Mouse (Mus musculus) stomach, postnatal 0 days (tissue): ENCODE results near the gene Drc3. TPM values are rescaled to one million over a fixed set of nuclear protein-coding genes. Genes with fewer than 3 reads are reported as not detected.

Experiments used
- ATAC-seq: fragments of 200-750 bp; cut with Nextera tagmentation; 2 replicates; pipeline ENCODE4 v1.8.0; 2017; ENCODE audit not compliant: low FRiP score, low TSS enrichment
- DNase-seq: peaks from one replicate; pipeline ENCODE4 v3.0.0-alpha.2; 2016; ENCODE audit warnings: low spot score
- H3K27ac ChIP-seq: fragments of 300-500 bp; sonication (generic); replicated peaks from 2 replicates; pipeline ENCODE4 v1.5.1; 2014; ENCODE audit warnings: mild to moderate bottlenecking, control low read depth
- H3K27me3 ChIP-seq: fragments of 300-500 bp; sonication (generic); 2 replicates; pipeline ENCODE4 v1.6.1; 2014; ENCODE audit warnings: low read length; ENCODE audit not compliant: control insufficient read depth, insufficient read depth
- H3K36me3 ChIP-seq: fragments of 300-500 bp; sonication (generic); 2 replicates; pipeline ENCODE4 v1.6.1; 2014; ENCODE audit warnings: low read length, mixed read lengths; ENCODE audit not compliant: control insufficient read depth, insufficient read depth
- H3K4me1 ChIP-seq: fragments of 300-500 bp; sonication (generic); replicated peaks from 2 replicates; pipeline ENCODE4 v1.6.1; 2014; ENCODE audit warnings: antibody characterized with exemption; ENCODE audit not compliant: control insufficient read depth, insufficient read depth
- H3K4me2 ChIP-seq: fragments of 300-500 bp; sonication (generic); replicated peaks from 2 replicates; pipeline ENCODE4 v1.6.1; 2014; ENCODE audit warnings: low read depth, mild to moderate bottlenecking, control low read depth, moderate library complexity
- H3K4me3 ChIP-seq: fragments of 300-500 bp; sonication (generic); 2 replicates; pipeline ENCODE4 v1.5.1; 2014; ENCODE audit warnings: low read depth, low read length, control low read depth
- H3K9ac ChIP-seq: fragments of 300-500 bp; sonication (generic); 2 replicates; pipeline ENCODE4 v1.6.1; 2014; ENCODE audit warnings: mild to moderate bottlenecking, low read length, control low read depth, mixed read lengths
- H3K9me3 ChIP-seq: fragments of 300-500 bp; sonication (generic); 2 replicates; pipeline ENCODE4 v1.6.1; 2016; ENCODE audit warnings: low read length; ENCODE audit not compliant: control insufficient read depth
- CTCF ChIP-seq: IDR thresholded peaks from 2 replicates; pipeline ENCODE4 v1.5.1; 2016; ENCODE audit warnings: antibody characterized with exemption, low read depth, mild to moderate bottlenecking, moderate library complexity
- EP300 ChIP-seq: optimal IDR thresholded peaks from 2 replicates; pipeline ENCODE3; 2016; ENCODE audit warnings: antibody characterized with exemption
- WGBS: fragments of 180-500 bp; shearing (Covaris S2); extraction: QIAGEN DNeasy Blood & Tissue Kit; methylation state at CpG from one replicate; pipeline ENCODE4 v1.1.7; 2014; 5-methylcytosine and 5-hydroxymethylcytosine counted together
- polyA plus RNA-seq: library from polyadenylated mRNA; unstranded; fragments of >200 nt; fragmentation: Nextera tagmentation; extraction: Ambion mirVana; gene quantifications from 2 replicates; pipeline ENCODE4 v1.2.1, GENCODE M21; 2015

Gene Drc3
- polyA plus RNA-seq, 1 experiment from 2014 or later: 0.93 TPM

- Histone ChIP-seq H3K27ac (peak overlapping the region; percentile 67; the same call in 1 of the 2 replicates), H3K9ac (no peak overlapping the region), H3K4me1 (peaks cover 4% of the 10 kb centered on the region), H3K4me3 (no peak overlapping the region), H3K4me2 (no peak overlapping the region), H3K9me3 (no peaks in the 10 kb centered on the region), H3K27me3 (no peaks in the 10 kb centered on the region), H3K36me3 (no peaks in the 10 kb centered on the region)
- TF ChIP-seq CTCF: no peak
- TF ChIP-seq EP300: no peak
- DNase-seq (no peak), ATAC-seq (no peak)
- 44% methylated on average over 1 of the region's 1 CpGs for WGBS
Observed at GRCm38 (mm10) chr11:60357116-60357515, 4.0 kb downstream of the Drc3 start.

- H3K9ac ChIP-seq: no peak overlapping the region
- H3K4me1 ChIP-seq: 0 out of 2 replicates have a peak, but pooled peaks cover 2% of the 10 kb centered on the region
- H3K27me3 ChIP-seq: no peaks in the 10 kb centered on the region
- no peak for DNase-seq
- no peaks in the 10 kb centered on the region for H3K9me3 ChIP-seq
- no peak for ATAC-seq
- no peak overlapping the region for H3K4me3 ChIP-seq
- H3K36me3 ChIP-seq: no peaks in the 10 kb centered on the region
- H3K27ac ChIP-seq: 0 out of 2 replicates have a peak overlapping the region, but pooled peaks have one; percentile 35
- TF ChIP-seq EP300 (no peak), CTCF (no peak)
- no peak overlapping the region for H3K4me2 ChIP-seq
- 47% methylated on average over 7 of the region's 7 CpGs for whole genome bisulfite sequencing
Observed at GRCm38 (mm10) chr11:60358548-60358947, 5.4 kb downstream of the Drc3 start.

- Histone ChIP-seq H3K4me1 (0 out of 2 replicates have a peak, but pooled peaks cover 2% of the 10 kb centered on the region), H3K27me3 (no peaks in the 10 kb centered on the region), H3K27ac (peak overlapping the region; percentile 25; the same call in 1 of the 2 replicates), H3K9me3 (no peaks in the 10 kb centered on the region), H3K9ac (no peak overlapping the region), H3K4me3 (no peak overlapping the region), H3K4me2 (no peak overlapping the region), H3K36me3 (no peaks in the 10 kb centered on the region)
- TF ChIP-seq EP300 (no peak), CTCF (no peak)
- no peak for ATAC-seq
- 64% methylated on average over 5 of the region's 5 CpGs for WGBS
- no peak for DNase-seq
Observed at GRCm38 (mm10) chr11:60359138-60359537, 6.0 kb downstream of the Drc3 start.

DNA sequence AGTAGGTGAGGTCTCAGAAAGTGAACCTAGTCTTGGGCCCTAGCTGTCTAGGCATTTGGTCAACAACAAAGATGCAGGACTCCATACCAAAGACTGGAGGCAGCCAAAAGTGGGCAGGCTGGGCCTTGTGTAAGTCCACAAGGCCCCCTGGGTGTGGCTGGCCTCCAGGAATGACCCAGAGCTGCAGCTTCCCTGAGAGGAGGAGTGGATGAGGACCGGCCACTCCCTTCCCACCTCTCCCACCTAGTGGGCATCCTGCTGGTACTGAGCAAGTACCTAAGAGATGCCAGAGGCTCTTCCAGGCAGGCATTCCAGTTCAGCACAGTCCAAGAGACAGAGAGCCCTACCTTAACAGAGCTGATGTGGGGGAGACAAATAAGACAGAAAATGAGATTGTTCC is 6.8 kb downstream of the Drc3 start:
- peak overlapping the region; percentile 25 for H3K27ac ChIP-seq
- H3K4me3 ChIP-seq: no peak overlapping the region
- H3K27me3 ChIP-seq: no peaks in the 10 kb centered on the region
- H3K36me3 ChIP-seq: no peaks in the 10 kb centered on the region
- no peak for DNase-seq
- TF ChIP-seq CTCF (no peak), EP300 (no peak)
- H3K9ac ChIP-seq: no peak overlapping the region
- no peaks in the 10 kb centered on the region for H3K9me3 ChIP-seq
- no peak overlapping the region for H3K4me2 ChIP-seq
- whole genome bisulfite sequencing: 81% methylated on average over 1 of the region's 1 CpGs
- H3K4me1 ChIP-seq: 0 out of 2 replicates have a peak, but pooled peaks cover 2% of the 10 kb centered on the region
- ATAC-seq: peak; percentile 10; the same call in 1 of the 2 replicates

DNA sequence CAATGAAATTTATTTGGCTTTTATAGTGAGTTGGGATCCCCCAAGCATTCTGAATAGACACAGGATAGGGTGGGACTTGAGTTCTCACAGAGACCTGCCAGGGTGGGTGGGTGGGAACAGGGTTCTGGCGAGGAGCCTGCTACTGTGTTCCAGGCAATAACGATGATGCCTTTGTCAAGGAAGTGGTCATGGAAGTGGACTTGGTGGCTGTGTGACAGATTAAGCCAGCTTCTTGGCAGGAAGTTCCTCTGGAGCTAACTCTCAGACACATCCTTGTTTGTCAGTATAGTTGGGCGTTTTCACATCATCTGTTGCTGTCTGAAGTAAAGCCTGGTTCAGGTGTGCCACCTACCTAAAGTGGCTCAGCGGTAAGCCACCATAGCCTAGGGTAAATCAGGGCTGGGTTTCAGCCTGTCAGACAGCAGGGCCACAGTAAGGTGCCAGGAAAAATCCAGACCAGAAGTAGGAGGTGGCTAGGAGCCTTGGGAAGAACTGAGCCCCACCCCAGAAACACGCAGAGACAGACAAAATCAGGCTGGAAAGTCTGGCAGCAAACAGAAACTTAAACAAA is 7.6 kb downstream of the Drc3 start:
- TF ChIP-seq EP300 (no peak), CTCF (no peak)
- Histone ChIP-seq H3K9ac (no peak overlapping the region), H3K36me3 (no peaks in the 10 kb centered on the region), H3K4me1 (0 out of 2 replicates have a peak, but pooled peaks cover 2% of the 10 kb centered on the region), H3K27ac (peak overlapping the region; percentile 65), H3K27me3 (no peaks in the 10 kb centered on the region), H3K4me2 (no peak overlapping the region), H3K4me3 (no peak overlapping the region), H3K9me3 (no peaks in the 10 kb centered on the region)
- ATAC-seq: peak; percentile 47
- 55% methylated on average over 5 of the region's 5 CpGs for WGBS
- DNase-seq: no peak
